Mouse (Mus musculus): ENCODE data around the gene Olfr1335.
"Not testable (repeated sequence)": the region's sequence is repeated elsewhere in the genome, so short reads cannot be mapped to it uniquely, and the experiment has no call there.

Gene Olfr1335

DNA sequence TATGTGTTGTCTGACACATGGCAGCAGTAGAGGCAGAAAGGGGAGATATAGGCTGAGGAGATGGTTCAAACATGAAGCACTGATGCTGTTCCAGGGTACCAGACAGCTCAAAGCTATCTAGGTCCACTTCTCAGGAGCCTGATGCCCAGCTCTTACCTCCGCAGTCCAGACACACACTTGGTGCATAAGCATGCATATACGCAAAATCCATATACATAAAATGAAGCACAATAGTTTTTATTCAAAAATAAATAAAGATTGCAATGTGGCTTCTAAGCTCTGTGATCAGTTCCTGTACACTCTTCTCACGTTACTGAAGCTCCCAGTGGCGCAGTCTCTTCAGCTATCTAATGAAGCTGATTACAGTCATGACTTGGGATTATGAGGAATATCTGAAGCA lies at the start of gene Olfr1335:
TSS of gene Olfr1335 (minus strand) at position 101 of the 400 bp plus-strand sequence.
- no peaks in the 10 kb centered on the region for H3K27me3 ChIP-seq (ENCODE audit: control insufficient read depth, insufficient read depth, low read length, poor library complexity, severe bottlenecking)
- H3K36me3 ChIP-seq (ENCODE audit: control insufficient read depth, insufficient read depth, low read length, poor library complexity, severe bottlenecking) = no peaks in the 10 kb centered on the region

DNA sequence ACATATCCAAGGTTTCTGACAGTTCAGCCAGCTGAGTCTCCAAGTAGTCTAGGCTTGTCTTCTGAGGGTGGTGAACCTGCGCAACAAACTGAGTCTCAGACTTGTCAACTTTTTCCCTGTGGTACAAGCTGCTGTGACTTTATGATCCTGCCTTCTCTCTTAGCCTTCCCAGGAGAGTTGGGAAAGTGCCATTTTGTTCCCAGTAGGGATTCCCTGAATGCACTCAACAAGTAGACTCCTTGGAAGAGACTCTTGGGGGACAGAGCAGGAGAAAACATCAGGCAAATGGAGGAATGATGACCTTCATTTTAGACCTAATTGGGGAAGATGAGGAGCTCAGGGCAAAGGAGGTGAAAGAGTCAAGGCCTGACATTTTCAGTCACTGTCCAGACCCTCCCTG lies 26.4 kb upstream of the Olfr1335 start, which contains the start of gene Olfr1333:
TSS of gene Olfr1333 (minus strand) at position 101 of the 400 bp plus-strand sequence.
- no peak for DNase-seq (ENCODE audit: low read depth, low spot score)
- Histone ChIP-seq H3K36me3 (ENCODE audit: control insufficient read depth, insufficient read depth, low read length, poor library complexity, severe bottlenecking) (no peaks in the 10 kb centered on the region), H3K27me3 (ENCODE audit: control insufficient read depth, insufficient read depth, low read length, poor library complexity, severe bottlenecking) (no peaks in the 10 kb centered on the region)

More for the DNA sequence above, at the start of gene Olfr1335:
- no peak for DNase-seq (ENCODE audit: low read depth, low spot score)

GRCm38 (mm10) chr4:118818921-118819320 lies 9.2 kb upstream of the Olfr1335 start:
- DNase-seq (ENCODE audit: low read depth, low spot score) = no peak
- no peaks in the 10 kb centered on the region for H3K36me3 ChIP-seq (ENCODE audit: control insufficient read depth, insufficient read depth, low read length, poor library complexity, severe bottlenecking)

GRCm38 (mm10) chr4:118792796-118793195 lies 16.9 kb downstream of the Olfr1335 start:
- not testable (repeated sequence) for DNase-seq (ENCODE audit: low read depth, low spot score); H3K27me3 ChIP-seq (ENCODE audit: control insufficient read depth, insufficient read depth, low read length, poor library complexity, severe bottlenecking); H3K36me3 ChIP-seq (ENCODE audit: control insufficient read depth, insufficient read depth, low read length, poor library complexity, severe bottlenecking)

More at GRCm38 (mm10) chr4:118818921-118819320, 9.2 kb upstream of the Olfr1335 start:
- H3K27me3 ChIP-seq (ENCODE audit: control insufficient read depth, insufficient read depth, low read length, poor library complexity, severe bottlenecking) = no peaks in the 10 kb centered on the region; the same call in 1 of the 2 replicates

- Histone ChIP-seq H3K36me3 (ENCODE audit: control insufficient read depth, insufficient read depth, low read length, poor library complexity, severe bottlenecking) (no peaks in the 10 kb centered on the region), H3K27me3 (ENCODE audit: control insufficient read depth, insufficient read depth, low read length, poor library complexity, severe bottlenecking) (no peaks in the 10 kb centered on the region)
- no peak for DNase-seq (ENCODE audit: low read depth, low spot score)
Observed at GRCm38 (mm10) chr4:118782486-118782885, 27.3 kb downstream of the Olfr1335 start, which contains the start of gene Olfr1337. Olfr1337 (minus strand) TSS chr4:118782586.
